Mouse (Mus musculus): ENCODE data around the gene Spock1.
A peak's percentile ranks its signal among the peaks of the same experiment; 100 is the strongest.

The Spock1 gene

DNA sequence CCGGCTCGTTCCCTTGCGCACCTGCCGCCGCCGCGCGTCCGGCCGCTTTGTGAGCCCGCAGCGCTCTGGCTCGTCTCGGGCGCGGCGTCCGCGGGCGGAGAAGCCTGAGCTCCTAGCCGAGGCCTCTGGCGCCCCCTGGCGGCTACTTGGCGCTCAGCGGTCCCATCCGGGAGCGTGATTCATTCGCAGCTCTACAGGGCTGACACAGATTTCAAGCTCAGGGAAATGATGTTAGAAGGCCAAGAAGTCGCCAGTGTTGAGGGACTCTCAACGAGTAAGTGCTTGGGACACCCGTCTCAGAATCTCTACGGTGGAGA lies at the start of gene Spock1:
TSS of gene Spock1 (minus strand) at position 67 of the 317 bp plus-strand sequence.
- DNase-seq: peak; percentile 27 to 75

DNA sequence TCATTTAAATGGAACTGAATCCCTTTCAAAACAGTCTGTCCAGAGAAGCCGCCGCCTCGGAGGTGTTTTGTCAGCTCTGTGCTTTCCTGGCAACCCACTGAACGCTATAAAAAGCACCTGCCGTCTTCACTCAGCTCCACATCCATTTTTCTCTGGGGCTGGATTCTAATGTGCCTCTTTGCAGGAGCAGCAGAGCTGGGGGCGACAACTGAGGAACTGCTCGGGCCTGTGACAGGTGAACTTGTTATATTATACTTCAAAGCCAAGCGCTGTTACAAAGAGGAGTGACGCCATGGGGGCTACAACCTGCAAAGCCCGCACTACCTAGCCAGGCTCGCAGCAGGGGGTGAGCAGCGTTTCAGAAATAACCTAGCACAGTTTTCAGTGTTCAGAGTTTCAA lies 42.0 kb upstream of the Spock1 start:
- no peak for DNase-seq

DNA sequence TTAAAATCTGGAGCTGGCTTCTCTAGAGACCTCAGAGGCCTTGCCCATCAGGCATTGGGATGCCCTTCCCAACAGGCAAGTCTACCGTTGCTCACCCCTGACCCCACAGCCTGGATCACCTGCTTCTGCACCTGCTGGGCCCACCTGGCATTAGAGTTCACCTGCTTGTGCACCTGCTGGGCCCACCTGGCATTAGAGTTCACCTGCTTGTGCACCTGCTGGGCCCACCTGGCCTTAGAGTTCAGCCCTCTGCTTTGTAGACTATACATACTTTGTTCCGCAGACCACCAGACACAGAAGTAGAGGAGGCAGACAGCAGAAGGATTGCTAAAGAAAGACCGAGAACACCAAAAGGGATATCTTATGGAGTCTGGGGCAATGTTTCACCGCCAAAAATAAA lies 41.4 kb upstream of the Spock1 start:
- DNase-seq: no peak

GRCm38 (mm10) chr13:57945197-57945596 lies 37.1 kb upstream of the Spock1 start:
- DNase-seq: no peak

GRCm38 (mm10) chr13:57944434-57944833 lies 36.3 kb upstream of the Spock1 start:
- DNase-seq: no peak

GRCm38 (mm10) chr13:57943900-57944299 lies 35.8 kb upstream of the Spock1 start:
- DNase-seq: no peak

GRCm38 (mm10) chr13:57937463-57938229 lies 29.5 kb upstream of the Spock1 start:
- DNase-seq: no peak

DNA sequence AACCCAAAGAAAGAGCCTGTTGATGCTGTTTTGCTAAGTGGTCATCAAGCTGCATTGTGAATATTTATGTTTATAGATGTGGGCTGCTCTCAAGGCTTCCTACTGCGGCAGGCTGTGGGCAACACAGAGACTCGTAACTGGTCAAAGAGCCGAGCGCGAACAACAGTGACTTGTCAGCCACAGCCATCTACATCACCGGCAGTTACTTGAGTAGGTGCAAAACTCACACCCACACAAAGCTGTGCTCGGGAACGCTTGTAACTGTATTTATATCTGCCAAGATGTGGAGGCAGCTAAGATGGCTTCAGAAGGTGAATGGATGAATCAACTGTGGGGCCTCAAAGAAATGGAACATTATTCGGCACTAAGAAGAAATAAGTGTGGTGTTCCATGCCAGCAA lies 23.9 kb upstream of the Spock1 start:
- DNase-seq: no peak

DNA sequence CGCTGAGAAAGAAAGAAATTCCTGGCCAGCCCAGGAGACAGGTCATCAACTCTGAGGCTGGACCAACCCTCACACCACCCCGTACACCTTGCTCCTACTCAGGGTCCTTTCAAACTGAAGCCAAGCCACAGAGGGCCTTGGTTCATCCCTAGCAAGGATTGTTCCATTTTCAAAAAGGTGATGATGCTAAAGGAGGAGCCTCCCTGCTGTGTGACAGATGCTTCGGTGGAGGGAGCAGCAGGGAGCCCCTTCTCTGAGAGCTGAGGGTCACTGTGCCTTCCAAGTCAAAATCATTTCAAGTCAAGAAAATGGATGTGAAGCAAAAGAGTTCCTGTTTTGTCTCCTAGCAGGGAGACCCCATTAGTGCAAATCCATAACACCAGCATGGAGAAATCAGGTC lies 23.2 kb upstream of the Spock1 start:
- DNase-seq: no peak

DNA sequence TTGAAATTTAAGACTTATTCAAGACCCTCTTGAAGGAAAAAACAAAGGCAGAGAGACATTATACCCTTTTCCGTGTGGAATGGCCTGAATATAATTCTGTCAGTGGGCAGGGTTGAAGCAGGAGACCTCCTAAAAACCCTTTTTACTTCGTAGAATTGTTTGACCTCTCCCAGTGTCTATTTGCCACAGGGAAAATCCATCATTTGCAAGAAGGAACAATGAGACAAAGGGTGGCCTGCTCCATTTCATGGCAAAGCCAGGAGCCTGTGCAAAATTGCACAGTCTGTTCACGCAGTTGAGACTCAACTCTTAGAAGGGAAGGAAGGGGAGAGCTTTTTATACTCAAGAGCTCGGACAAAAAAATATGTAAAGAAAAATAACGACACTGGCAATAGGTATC lies 22.6 kb upstream of the Spock1 start:
- DNase-seq: no peak

DNA sequence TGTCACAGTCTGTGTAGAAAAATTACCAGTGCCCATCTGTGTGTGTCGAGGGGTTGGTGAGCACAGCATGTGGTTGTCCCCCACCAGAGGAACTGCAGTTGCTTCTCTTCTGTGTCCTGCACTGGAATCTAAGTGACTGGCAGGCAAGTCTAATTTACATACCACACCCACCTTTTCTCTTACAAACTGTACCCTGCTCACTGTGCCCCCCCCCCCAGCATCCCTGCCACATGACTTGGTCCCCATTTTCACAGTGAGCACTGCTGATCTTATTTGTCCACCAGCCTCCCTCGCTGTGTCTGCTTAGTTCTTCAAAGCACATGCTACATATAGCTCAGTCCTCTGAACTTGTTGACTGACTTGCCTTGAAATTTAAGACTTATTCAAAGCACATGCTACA lies 22.2 kb upstream of the Spock1 start:
- DNase-seq: no peak

DNA sequence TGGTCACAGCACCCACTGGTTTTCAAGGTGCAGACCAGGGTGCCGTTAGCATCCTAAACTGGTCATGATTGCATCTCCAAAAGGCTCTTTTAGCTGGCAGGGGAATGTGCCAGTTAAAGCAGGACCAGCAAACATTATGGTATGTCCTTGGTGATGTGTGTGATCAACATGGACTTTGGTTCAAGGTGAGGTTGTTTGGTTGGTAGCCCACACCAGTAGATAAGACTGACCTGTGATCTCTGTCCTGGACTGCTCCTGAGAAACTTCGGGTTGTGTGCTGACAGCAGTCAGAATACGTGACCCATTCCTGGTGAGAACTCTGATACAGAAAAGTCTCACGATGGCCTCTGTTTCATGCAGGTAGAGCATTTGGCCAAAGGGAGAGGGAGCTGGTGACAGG lies 11.8 kb upstream of the Spock1 start:
- DNase-seq: no peak

GRCm38 (mm10) chr13:57911171-57911570 lies 3.0 kb upstream of the Spock1 start:
- DNase-seq: no peak

- no peak for DNase-seq
Measured at GRCm38 (mm10) chr13:57907428-57908265, 485 bp downstream of the Spock1 start.

GRCm38 (mm10) chr13:57894597-57894996 lies 13.5 kb downstream of the Spock1 start:
- no peak for DNase-seq

GRCm38 (mm10) chr13:57889708-57890107 lies 18.4 kb downstream of the Spock1 start:
- DNase-seq: no peak

GRCm38 (mm10) chr13:57889050-57889449 lies 19.1 kb downstream of the Spock1 start:
- no peak for DNase-seq

DNA sequence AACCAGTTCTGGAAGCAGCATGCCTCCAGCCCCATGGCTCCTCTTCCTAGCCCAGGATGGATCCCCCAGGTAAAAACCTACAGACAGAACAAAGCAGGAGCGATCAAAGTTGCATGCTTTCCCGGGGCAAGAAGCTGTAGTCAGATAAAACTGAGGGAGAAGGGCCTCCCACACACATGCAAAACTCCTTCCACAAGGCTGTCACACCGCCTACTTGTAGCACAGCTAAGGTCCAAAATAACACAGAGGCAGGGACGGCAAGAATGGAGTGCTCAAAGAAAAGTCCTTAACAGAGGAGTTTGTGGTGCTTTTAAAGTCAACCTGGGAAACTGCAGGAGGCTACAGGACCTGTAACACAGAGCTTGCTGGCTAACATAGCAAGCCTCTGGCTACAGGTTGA lies 28.3 kb downstream of the Spock1 start:
- no peak for DNase-seq

DNA sequence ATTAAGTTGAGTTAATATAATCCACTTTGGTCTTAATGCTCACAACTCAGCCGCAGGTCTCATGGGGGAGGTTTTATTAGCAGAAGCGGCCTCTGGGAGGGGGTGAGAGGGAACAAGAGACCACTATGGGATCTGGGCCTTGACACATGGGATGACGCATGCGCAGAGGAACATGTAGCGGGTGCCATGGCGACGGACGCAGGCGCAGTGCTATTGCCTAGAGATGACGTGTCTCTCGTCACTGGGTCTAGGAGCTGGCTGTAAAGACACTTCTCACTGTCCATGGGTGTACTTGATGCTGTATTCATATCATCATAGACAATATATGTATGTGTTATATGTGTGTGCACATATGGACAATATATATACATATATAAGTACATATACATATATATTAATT lies 29.3 kb downstream of the Spock1 start:
- no peak for DNase-seq

DNA sequence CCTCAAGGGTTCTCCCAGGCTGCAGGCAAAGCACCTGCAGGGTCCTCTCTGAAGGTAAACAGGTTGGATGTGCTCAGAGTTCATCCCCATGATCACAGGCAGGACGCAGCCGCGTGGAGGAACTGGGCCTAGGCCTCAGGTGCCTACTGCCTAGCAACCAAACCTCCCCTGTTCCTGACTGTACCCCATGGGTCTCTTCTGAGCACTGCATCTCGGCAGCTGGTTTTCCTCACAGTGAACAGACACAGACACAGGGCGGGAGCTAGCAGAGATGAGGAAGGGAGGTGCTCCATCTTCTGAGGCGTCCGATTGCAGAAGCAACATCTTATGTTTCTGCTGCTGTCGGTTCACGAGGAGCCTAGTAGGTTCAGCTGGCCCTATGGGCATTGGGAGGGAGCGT lies 30.4 kb downstream of the Spock1 start:
- DNase-seq: no peak

DNA sequence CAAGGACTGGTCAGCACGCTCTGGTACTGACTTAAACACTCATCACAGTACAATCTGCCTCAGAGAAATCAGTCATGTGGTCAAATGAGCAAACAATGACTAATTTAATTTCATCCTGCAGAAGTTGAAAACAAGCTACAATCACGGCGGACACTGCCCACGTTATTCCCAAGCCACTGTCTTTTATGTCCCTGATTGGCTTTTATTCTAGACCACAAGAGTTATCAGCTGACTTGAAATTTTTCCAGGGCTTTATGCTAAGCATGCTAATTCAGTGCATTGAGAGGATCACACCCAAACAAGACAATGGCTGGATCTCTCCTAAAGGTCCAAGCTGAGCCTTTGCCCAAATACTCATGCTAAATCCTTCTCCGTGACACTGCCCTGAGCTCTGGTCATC lies 31.2 kb downstream of the Spock1 start:
- DNase-seq: no peak

DNA sequence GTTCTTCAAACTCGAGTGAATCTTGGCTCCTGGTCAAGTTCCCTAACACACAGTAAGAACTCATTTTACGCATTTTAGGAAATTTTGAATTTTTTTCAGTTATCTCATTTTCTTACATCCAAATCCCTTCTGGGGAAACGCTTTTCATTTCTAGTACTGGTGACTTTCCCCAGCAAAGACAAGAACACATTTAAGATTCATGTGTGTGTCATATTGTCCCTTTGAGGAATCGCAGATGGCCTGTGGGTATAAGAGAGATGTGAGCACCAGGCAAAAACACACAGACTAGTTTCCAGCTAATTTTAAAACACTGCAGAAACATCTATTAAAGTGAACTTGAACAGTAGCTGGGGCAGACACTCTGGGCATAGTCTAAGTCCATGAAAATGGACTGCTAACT lies 38.1 kb downstream of the Spock1 start:
- DNase-seq: no peak

- no peak for DNase-seq
Measured at GRCm38 (mm10) chr13:57867586-57867985, 40.5 kb downstream of the Spock1 start.

DNA sequence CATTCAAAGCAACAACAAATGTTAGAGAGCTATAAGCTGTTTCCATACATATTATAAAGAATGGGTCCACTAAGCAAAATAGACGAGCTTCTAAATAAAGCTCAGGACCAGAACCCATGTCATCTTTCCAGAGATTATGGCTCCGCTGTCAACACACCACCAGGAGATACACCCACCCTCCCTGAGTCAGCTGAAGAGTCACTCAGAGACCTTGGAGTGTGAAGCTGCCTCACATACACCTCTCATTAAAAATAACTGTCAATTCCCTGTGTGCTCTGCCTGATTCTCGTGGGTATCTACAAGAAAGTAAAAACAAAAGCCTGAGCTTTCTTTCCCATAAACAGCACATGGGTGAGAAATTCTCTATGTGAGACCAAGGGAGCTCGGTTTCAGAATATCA lies 43.1 kb downstream of the Spock1 start:
- DNase-seq: no peak

DNA sequence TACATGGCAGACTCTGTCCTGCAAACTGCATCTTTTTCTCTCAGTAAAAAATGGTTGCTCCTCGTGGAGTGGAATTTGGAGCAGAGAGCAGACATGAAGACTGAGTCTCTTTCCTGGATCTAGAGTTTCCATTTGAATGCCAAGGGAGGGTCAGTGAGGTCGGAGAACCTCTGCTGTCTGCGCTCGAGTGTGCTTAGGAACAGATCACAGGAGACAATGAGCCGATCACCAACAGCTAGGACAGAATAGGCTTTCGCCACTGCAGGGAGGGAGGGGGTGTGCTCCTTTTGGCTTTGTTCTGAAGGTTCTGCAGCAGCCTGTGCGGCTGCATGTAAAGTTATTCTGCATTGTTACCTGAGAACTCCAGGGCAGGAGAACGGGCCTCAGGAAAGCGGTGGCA lies 49.6 kb downstream of the Spock1 start:
- DNase-seq: no peak

Data from kidney, adult 8-10 months (tissue).